Mouse (Mus musculus) fat pad, adult 2 months (tissue): ENCODE data around the gene Arhgef12.
"Not testable (repeated sequence)": the region's sequence is repeated elsewhere in the genome, so short reads cannot be mapped to it uniquely, and the experiment has no call there.

ENCODE experiments used
- DNase-seq: peaks from one replicate; pipeline ENCODE4 v3.0.0-alpha.2; 2011; ENCODE audit warnings: low read depth, low spot score; ENCODE audit errors: extremely low read depth

The Arhgef12 gene

DNA sequence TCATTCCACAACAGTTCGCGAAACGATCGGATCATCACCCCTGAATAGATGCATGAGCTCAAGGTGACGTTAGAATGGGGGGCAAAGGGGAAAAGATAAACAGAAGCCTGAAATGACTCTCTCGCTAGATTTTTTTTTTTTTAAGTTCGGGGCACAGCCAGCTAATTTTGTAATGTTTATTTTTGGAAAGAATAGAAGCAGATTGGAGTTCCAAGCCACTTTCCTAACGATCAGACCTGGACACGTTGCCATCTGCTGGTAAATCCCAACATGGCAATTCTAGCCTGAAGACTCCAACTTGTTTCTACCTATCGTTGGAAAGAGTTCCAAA is at the start of gene Arhgef12:
Gene Arhgef12 (minus strand): TSS at position 53 of the 331 bp plus-strand sequence.
- DNase-seq = no peak

- DNase-seq = no peak
These were observed 48.9 kb upstream of the Arhgef12 start for GRCm38 (mm10) chr9:43155960-43156359.

GRCm38 (mm10) chr9:43151779-43152178 is 44.7 kb upstream of the Arhgef12 start:
- DNase-seq = peak; percentile 42

DNA sequence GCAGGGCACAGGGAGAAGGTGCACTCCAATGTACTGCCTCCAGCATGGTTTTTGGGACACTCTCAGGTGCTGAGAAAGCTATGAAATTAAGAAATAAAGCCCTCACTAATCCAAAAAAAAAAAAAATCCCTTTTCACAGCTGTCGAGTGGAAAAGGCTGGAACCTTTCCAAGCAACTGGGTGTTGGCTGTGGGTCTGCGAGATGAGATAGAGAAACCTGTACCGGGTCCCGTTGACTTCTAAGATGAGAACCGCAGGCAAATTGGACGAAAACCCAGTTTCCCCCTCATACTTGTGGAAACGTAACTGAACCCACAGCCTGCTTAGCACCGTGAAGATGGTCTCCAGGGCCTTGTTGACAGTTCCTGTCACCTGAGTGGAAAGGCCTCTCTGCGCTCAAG is 43.9 kb upstream of the Arhgef12 start:
- no peak for DNase-seq

DNA sequence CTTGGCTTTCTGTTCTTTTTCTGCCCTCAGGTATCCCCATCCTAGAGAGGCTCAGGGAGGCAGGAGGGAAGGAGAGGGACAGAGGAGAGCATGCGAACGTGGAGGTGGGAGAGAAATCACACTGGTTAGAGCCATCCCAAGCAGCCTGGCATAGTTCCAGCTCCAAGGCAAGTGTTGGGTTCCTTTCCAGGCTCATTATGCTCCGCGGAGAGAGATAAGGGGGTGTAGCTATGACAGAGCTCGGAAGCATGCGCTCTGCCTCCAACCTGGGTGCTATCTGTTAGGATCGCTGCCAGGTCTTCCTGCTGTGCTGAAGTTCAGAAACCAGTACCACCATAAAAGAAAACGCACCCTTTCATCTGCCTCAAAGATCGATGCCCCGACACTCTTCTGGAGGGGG is 43.0 kb upstream of the Arhgef12 start:
- no peak for DNase-seq

DNA sequence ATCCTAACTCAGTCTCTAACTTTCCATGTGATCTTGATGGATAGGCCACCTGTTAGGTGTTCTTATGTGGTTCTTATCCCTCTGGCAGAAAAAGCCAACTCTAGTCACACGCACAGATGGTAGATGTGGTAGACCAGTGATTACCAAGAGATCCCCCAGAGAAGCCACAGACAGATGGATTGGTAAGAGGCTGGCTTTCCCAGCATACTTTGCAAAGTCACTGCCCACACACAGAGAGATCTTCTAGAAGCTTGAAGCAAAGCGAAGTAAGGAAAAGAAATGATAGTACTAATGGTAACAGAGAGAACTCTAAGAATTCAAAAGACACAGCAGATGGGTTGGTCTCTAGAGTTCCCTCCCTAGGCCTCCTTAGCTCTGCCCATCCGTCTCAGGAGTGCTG is 42.5 kb upstream of the Arhgef12 start:
- no peak for DNase-seq

- DNase-seq = no peak
These were observed 38.2 kb upstream of the Arhgef12 start for GRCm38 (mm10) chr9:43145196-43145595.

- DNase-seq = peak; percentile 85
These were observed 37.3 kb upstream of the Arhgef12 start for GRCm38 (mm10) chr9:43144206-43144810.

- DNase-seq = no peak
These were observed 34.8 kb upstream of the Arhgef12 start for GRCm38 (mm10) chr9:43141839-43142238.

GRCm38 (mm10) chr9:43133525-43133924 is 26.5 kb upstream of the Arhgef12 start:
- DNase-seq = no peak

GRCm38 (mm10) chr9:43132380-43132779 is 25.3 kb upstream of the Arhgef12 start:
- DNase-seq = no peak

- no peak for DNase-seq
These were observed 24.9 kb upstream of the Arhgef12 start for GRCm38 (mm10) chr9:43131940-43132339.

GRCm38 (mm10) chr9:43130684-43131083 is 23.6 kb upstream of the Arhgef12 start:
- DNase-seq = no peak

DNA sequence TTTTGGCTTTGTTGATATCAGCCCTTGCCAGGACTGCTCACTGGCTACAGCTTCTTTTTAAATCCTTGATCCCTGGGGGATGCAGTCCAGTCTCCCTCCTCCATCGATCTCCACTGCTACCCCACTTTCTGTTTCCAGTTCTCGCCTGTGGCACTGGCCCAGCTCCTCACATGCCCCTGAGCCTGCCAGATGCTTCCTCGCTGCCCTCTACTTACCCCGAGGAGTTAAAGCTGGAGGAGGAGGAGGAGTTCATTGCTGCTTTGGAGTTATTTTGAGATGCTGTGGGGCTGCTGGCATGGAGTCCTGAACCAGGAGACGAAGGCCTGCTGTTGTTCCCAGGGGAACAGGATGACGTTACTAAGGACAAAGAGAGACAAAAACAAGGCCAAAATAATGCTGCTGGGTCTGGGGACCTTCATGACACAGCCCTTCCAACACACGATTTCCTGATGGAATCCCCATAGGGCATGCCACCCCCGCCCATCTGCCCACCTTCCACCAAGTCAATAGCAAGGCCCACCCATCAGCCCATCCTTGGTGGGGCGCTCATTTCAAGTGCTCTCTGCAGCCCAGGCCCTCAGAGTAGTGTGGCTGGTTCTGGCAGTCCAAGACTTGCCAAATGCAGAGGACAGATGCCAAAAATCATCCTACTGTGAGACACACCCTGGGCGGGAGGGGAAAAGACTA is 20.2 kb upstream of the Arhgef12 start:
- no peak for DNase-seq

DNA sequence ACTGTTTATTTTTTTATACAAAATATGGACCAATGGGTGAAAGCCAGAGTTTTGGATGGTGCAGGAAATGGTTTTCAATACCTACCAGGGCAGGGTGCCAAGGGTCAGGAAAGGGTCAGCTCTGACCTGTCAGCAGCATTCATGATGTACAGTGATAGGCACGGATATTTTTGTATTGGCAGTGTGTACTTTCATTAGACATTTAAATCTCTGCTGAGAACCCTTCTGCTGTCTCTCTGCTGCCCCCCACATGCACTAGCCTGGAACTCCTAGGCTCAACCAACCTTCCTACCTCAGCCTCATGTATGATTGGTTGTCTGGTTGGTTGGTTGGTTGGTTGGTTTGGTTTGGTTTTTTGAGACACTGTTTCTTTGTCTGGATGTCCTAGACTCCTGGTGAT is 15.3 kb upstream of the Arhgef12 start:
- DNase-seq = no peak

DNA sequence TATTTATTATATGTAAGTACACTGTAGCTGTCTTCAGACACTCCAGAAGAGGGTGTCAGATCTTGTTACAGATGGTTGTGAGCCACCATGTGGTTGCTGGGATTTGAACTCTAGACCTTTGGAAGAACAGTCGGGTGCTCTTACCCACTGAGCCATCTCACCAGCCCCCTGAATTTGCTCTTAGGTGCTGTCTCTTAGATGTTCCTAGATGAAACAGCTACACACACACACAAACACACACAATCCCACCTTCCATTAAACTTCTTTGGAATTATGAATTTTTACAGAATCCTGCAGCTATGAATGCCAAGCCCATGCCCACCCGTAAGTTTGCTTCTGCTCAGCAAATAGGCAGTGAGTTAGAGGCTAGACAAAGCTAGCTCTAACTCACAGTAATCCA is 14.9 kb upstream of the Arhgef12 start:
- DNase-seq = not testable (repeated sequence)

GRCm38 (mm10) chr9:43116997-43117336 is 9.9 kb upstream of the Arhgef12 start:
- DNase-seq = no peak

GRCm38 (mm10) chr9:43116134-43116996 is 9.3 kb upstream of the Arhgef12 start, which contains the start of gene Tmem136:
Gene Tmem136 (minus strand): TSS chr9:43116570.
- no peak for DNase-seq

GRCm38 (mm10) chr9:43115431-43116133 is 8.5 kb upstream of the Arhgef12 start:
- no peak for DNase-seq

DNA sequence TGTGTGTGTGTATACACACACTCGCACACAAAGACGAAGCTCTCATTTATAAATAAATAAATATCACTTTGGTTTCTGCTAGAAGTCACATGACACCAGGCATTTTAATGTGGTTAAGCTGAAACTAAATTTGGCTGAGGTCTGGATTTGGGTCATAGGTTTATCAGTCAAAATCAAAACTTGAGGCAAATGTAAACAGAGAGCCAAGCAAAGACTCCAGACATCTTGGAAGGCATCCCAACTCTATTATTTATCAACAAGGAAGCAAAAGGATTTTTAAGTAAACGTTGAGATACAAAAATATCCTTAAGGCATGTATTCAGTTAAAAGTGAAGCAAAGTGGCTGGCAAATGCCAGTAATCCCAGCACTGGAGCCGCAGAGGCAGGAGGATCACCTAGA is 7.8 kb upstream of the Arhgef12 start:
- DNase-seq = no peak

GRCm38 (mm10) chr9:43110286-43110980 is 3.4 kb upstream of the Arhgef12 start:
- DNase-seq = no peak
